Mouse (Mus musculus) CH12.LX (cell line): Measurements from ENCODE around the gene Baiap2l1. TPM values are rescaled to one million over a fixed set of nuclear protein-coding genes. Genes with fewer than 3 reads are reported as not detected.

Experiments used
- DNase-seq: peaks from one replicate; pipeline ENCODE4 v3.0.0-alpha.2; 2013; ENCODE audit errors: extremely low read depth
- H3K27ac ChIP-seq: 2 replicates; pipeline ENCODE4 v1.5.1; 2012; ENCODE audit warnings: low read depth, mild to moderate bottlenecking, control low read depth, moderate library complexity; ENCODE audit not compliant: insufficient read depth
- H3K27me3 ChIP-seq: replicated peaks from 2 replicates; pipeline ENCODE3; 2012; ENCODE audit warnings: inconsistent platforms
- H3K36me3 ChIP-seq, 2 experiments: replicated peaks in 1 of 2; 2 replicates each; pipeline versions ENCODE3 to v1.6.1; 2012; ENCODE audit warnings: inconsistent platforms in 1 of 2, low read length in 1 of 2, mild to moderate bottlenecking in 1 of 2, mixed read lengths in 1 of 2, moderate library complexity in 1 of 2; ENCODE audit not compliant: control insufficient read depth in 1 of 2, insufficient read depth in 1 of 2
- H3K4me1 ChIP-seq, 2 experiments: 2 replicates each; pipeline ENCODE4 v1.6.1; 2012; ENCODE audit warnings: inconsistent platforms in 1 of 2, moderate library complexity in 1 of 2; ENCODE audit not compliant: insufficient read depth in 2 of 2, control insufficient read depth in 1 of 2
- H3K4me2 ChIP-seq: 2 replicates; pipeline ENCODE4 v1.6.1; 2012; ENCODE audit warnings: low read depth, mild to moderate bottlenecking, control low read depth; ENCODE audit not compliant: poor library complexity, insufficient read depth, severe bottlenecking
- H3K4me3 ChIP-seq, 3 experiments: fragments of 150-350 bp in 1 of 3; sonication (generic) in 1 of 3; replicated peaks in 1 of 3; 2 replicates each; pipeline versions ENCODE3 to v1.5.1; 2011 to 2012; ENCODE audit warnings: low read depth in 2 of 3, low read length in 2 of 3, mild to moderate bottlenecking in 2 of 3, moderate library complexity in 2 of 3, control low read depth in 1 of 3, improper control_type of control experiment in 1 of 3, inconsistent platforms in 1 of 3, mixed read lengths in 1 of 3; ENCODE audit not compliant: poor library complexity in 1 of 3
- H3K79me2 ChIP-seq: replicated peaks from 2 replicates; pipeline ENCODE4 v1.6.1; 2012; ENCODE audit warnings: mild to moderate bottlenecking, moderate library complexity; ENCODE audit not compliant: control insufficient read depth, poor library complexity, insufficient read depth, severe bottlenecking; ENCODE audit errors: extremely low read depth
- H3K9ac ChIP-seq: 2 replicates; pipeline ENCODE4 v1.6.1; 2012; ENCODE audit warnings: low read depth, mild to moderate bottlenecking, control low read depth, moderate library complexity; ENCODE audit not compliant: insufficient read depth
- H3K9me3 ChIP-seq: replicated peaks from 2 replicates; pipeline ENCODE3; 2012; ENCODE audit warnings: low read length, inconsistent platforms, mixed read lengths
- BHLHE40 ChIP-seq: IDR thresholded peaks from 2 replicates; pipeline ENCODE4 v1.6.1; 2011; ENCODE audit warnings: mild to moderate bottlenecking, low read depth, low read length, improper control_type of control experiment
- CHD1 ChIP-seq: IDR thresholded peaks from 2 replicates; pipeline ENCODE4 v1.6.1; 2012; ENCODE audit warnings: low read depth, low read length, improper control_type of control experiment, inconsistent platforms
- CTCF ChIP-seq, 2 experiments: IDR thresholded peaks in 1 of 2; conservative IDR thresholded peaks in 1 of 2; 2 replicates each; pipeline ENCODE4 v1.5.1; 2011 to 2012; ENCODE audit warnings: low read depth in 2 of 2, low read length in 2 of 2, improper control_type of control experiment in 1 of 2, inconsistent platforms in 1 of 2, mild to moderate bottlenecking in 1 of 2, moderate library complexity in 1 of 2
- E2F4 ChIP-seq: IDR thresholded peaks from 2 replicates; pipeline ENCODE4 v1.6.1; 2011; ENCODE audit warnings: low read depth, low read length, improper control_type of control experiment; ENCODE audit not compliant: insufficient replicate concordance
- ETS1 ChIP-seq: conservative IDR thresholded peaks from 2 replicates; pipeline ENCODE4 v1.6.1; 2012; ENCODE audit warnings: low read depth, mild to moderate bottlenecking, inconsistent platforms, low read length, improper control_type of control experiment, moderate library complexity
- GABPA ChIP-seq: IDR thresholded peaks from 2 replicates; pipeline ENCODE4 v1.6.1; 2012; ENCODE audit warnings: low read depth, low read length, improper control_type of control experiment, inconsistent platforms; ENCODE audit not compliant: insufficient replicate concordance
- HCFC1 ChIP-seq: IDR thresholded peaks from 2 replicates; pipeline ENCODE4 v1.6.1; 2012; ENCODE audit warnings: low read depth, mild to moderate bottlenecking, inconsistent platforms, low read length, improper control_type of control experiment
- MAFK ChIP-seq: IDR thresholded peaks from 2 replicates; pipeline ENCODE4 v1.6.1; 2011; ENCODE audit warnings: low read length, improper control_type of control experiment; ENCODE audit not compliant: insufficient replicate concordance
- MAZ ChIP-seq: IDR thresholded peaks from 2 replicates; pipeline ENCODE4 v1.6.1; 2012; ENCODE audit warnings: low read depth, mild to moderate bottlenecking, inconsistent platforms, low read length, improper control_type of control experiment, moderate library complexity
- NRF1 ChIP-seq: IDR thresholded peaks from 2 replicates; pipeline ENCODE4 v1.6.1; 2014; ENCODE audit warnings: low read depth, mild to moderate bottlenecking, inconsistent platforms, low read length, improper control_type of control experiment, moderate library complexity
- RAD21 ChIP-seq: IDR thresholded peaks from 2 replicates; pipeline ENCODE4 v1.6.1; 2011; ENCODE audit warnings: low read depth, mild to moderate bottlenecking, low read length, improper control_type of control experiment, moderate library complexity
- RCOR1 ChIP-seq: conservative IDR thresholded peaks from 2 replicates; pipeline ENCODE4 v1.6.1; 2012; ENCODE audit warnings: low read depth, mild to moderate bottlenecking, inconsistent platforms, low read length, improper control_type of control experiment
- SIN3A ChIP-seq: IDR thresholded peaks from 2 replicates; pipeline ENCODE4 v1.6.1; 2012; ENCODE audit warnings: low read length, improper control_type of control experiment, inconsistent platforms
- SMC3 ChIP-seq: IDR thresholded peaks from 2 replicates; pipeline ENCODE4 v1.6.1; 2011; ENCODE audit warnings: low read depth, low read length, improper control_type of control experiment
- USF1 ChIP-seq: IDR thresholded peaks from 2 replicates; pipeline ENCODE4 v1.6.1; 2014; ENCODE audit warnings: low read depth, mild to moderate bottlenecking, inconsistent platforms, low read length, improper control_type of control experiment
- ZMIZ1 ChIP-seq: IDR thresholded peaks from 2 replicates; pipeline ENCODE4 v1.6.1; 2012; ENCODE audit warnings: low read depth, mild to moderate bottlenecking, inconsistent platforms, low read length, improper control_type of control experiment
- ZNF384 ChIP-seq: IDR thresholded peaks from 2 replicates; pipeline ENCODE4 v1.6.1; 2012; ENCODE audit warnings: low read depth, low read length, improper control_type of control experiment, inconsistent platforms
- dilution Hi-C: fragments of 300-500 bp; cut with MboI; formaldehyde crosslinking; loops from 2 replicates; pipeline ENCODE4 v1.14.3; 2020; ENCODE audit warnings: low sequenced_read_pairs; ENCODE audit not compliant: extremely low pct_unique_long_range_greater_than_20kb, extremely low pct_ligation_motif_present
- in situ Hi-C: fragments of 300-500 bp; cut with MboI; formaldehyde crosslinking; loops from 3 replicates; pipeline ENCODE4 v1.14.3; 2019; ENCODE audit warnings: low sequenced_read_pairs, low pct_ligation_motif_present, low pct_unique_long_range_greater_than_20kb, mixed read lengths
- polyA plus RNA-seq: library from polyadenylated mRNA; unstranded; fragments of >175 nt; gene quantifications from 2 replicates; pipeline ENCODE4 v1.2.1, GENCODE M21; 2012; ENCODE audit warnings: low read depth; ENCODE audit not compliant: insufficient read length
- total RNA-seq, 2 experiments: library from RNA; depleted of rRNA; stranded (reverse); fragments of 300-350 nt in 1 of 2; fragments of >200 nt in 1 of 2; gene quantifications; 2 replicates each; pipeline ENCODE4 v1.2.3; 2012 to 2014

The Baiap2l1 gene
- total and polyA plus RNA-seq, 3 experiments, result 0.04 to 0.40 (median 0.11) TPM

DNA sequence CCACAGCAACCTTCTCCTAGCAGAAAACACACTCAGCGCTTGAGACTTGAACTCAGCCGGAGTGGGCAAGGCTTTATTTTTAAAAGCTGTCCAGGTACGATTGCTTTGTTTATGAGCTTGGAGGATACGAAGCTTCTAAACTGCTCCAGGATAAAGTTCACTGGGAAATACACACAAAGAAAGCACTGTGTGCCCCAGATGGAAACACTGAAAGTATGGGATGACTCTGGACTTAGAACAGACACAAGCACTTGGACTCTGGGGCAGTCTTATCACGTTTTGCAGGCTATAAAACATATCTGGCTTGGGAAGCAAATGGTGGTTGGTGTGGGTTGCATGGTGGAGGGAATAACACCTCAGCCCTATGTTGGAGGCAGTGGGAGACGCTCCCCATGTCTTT lies 2.0 kb upstream of the Baiap2l1 start:
- TF ChIP-seq HCFC1 (no peak), E2F4 (no peak)
- no peak overlapping the region for H3K27ac ChIP-seq
- no peak overlapping the region for H3K4me2 ChIP-seq
- DNase-seq, result no peak
- H3K4me1 ChIP-seq, result peaks cover 0 to 3% of the 10 kb centered on the region in 2 experiments; a peak in 1 of 4 replicates
- H3K9me3 ChIP-seq, result peaks cover 12% of the 10 kb centered on the region
- no peak overlapping the region for H3K9ac ChIP-seq
- H3K27me3 ChIP-seq, result peaks cover 16% of the 10 kb centered on the region
- in situ Hi-C loops (no loop called here), dilution Hi-C loops (no loop called here)
- H3K4me3 ChIP-seq, result no peak overlapping the region
- no peaks in the 10 kb centered on the region for H3K36me3 ChIP-seq
- H3K79me2 ChIP-seq, result no peaks in the 10 kb centered on the region

DNA sequence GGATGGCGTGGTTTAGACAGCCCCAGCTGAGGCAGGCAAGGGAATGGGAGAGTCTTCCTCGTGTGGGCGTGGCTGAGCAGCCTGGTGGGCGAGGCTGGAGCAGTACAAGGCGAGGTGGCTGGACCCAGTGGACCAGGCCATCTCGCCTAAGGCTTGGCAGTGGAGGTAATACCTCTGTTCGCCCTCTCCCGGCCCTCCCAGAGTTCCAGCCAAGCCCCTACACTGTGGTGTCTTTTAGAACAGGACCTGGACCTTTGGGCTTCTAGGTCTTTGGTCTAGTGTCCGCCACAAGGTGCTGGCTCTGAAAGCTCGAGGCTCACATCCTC lies 643 bp upstream of the Baiap2l1 start:
- in situ Hi-C loops, result no loop called here
- Histone ChIP-seq H3K9ac (no peak overlapping the region), H3K79me2 (no peaks in the 10 kb centered on the region), H3K27ac (no peak overlapping the region), H3K9me3 (peaks cover 12% of the 10 kb centered on the region)
- no peak for TF ChIP-seq SMC3
- TF ChIP-seq CHD1, result no peak
- no peak for TF ChIP-seq ETS1
- TF ChIP-seq ZMIZ1, result no peak
- TF ChIP-seq RCOR1, result no peak
- no peak for TF ChIP-seq ZNF384
- TF ChIP-seq, all 38 proteins: peak for 0
- H3K27me3 ChIP-seq, result peaks cover 16% of the 10 kb centered on the region
- H3K4me3 ChIP-seq, result peak overlapping the region in 1 of 3 experiments; percentile 31
- DNase-seq, result no peak
- no peak overlapping the region for H3K4me2 ChIP-seq
- dilution Hi-C loops, result no loop called here
- no peaks in the 10 kb centered on the region for H3K36me3 ChIP-seq
- H3K4me1 ChIP-seq, result peaks cover 0 to 3% of the 10 kb centered on the region in 2 experiments; a peak in 1 of 4 replicates

DNA sequence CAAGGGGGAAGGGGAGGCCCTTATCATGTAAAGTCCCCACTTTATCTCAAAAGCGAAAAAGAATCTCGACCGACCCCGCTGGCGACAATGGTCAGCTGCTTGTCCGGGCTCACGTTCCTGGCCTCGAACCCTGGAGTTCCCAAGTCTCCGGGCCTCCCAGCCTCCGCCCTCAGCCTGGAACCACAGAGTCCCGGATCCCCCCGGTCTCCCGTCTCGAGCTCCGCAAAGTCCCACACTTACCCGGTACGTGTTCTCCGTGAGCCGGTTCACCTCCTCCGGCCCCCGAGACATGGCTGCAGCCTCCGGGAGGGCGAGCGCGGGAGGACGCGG lies 396 bp downstream of the Baiap2l1 start:
- no peak for DNase-seq
- H3K36me3 ChIP-seq, result no peaks in the 10 kb centered on the region
- in situ Hi-C loops, result no loop called here
- H3K27me3 ChIP-seq, result peaks cover 16% of the 10 kb centered on the region
- no peak overlapping the region for H3K27ac ChIP-seq
- TF ChIP-seq RAD21 (no peak), CTCF (conservative IDR thresholded peaks at IDR 0.05 in 1 of 2, IDR thresholded peaks at IDR 0.05 in 1 of 2; ENCODE audit: low read depth in 2 of 2, low read length in 2 of 2) (no peak), USF1 (no peak), GABPA (no peak), SMC3 (no peak), BHLHE40 (no peak), SIN3A (no peak), MAFK (no peak), NRF1 (no peak), MAZ (no peak)
- no peak overlapping the region for H3K9ac ChIP-seq
- no peak overlapping the region for H3K4me2 ChIP-seq
- peaks cover 12% of the 10 kb centered on the region for H3K9me3 ChIP-seq
- peak overlapping the region in 1 of 3 experiments; percentile 31 for H3K4me3 ChIP-seq
- dilution Hi-C loops, result no loop called here
- peaks cover 0 to 3% of the 10 kb centered on the region in 2 experiments; a peak in 1 of 4 replicates for H3K4me1 ChIP-seq
- H3K79me2 ChIP-seq, result no peaks in the 10 kb centered on the region
